Mouse (Mus musculus) olfactory bulb, adult 2 months (tissue): ENCODE data around the gene Naa50.

Experiments used
- CTCF ChIP-seq: fragments of 200-500 bp; IDR thresholded peaks from 2 replicates; pipeline ENCODE4 v1.5.1; 2012; ENCODE audit warnings: low read depth, mild to moderate bottlenecking, low read length, moderate library complexity; ENCODE audit not compliant: insufficient read depth
- POLR2A ChIP-seq: fragments of 200-500 bp; IDR thresholded peaks from 2 replicates; pipeline ENCODE4 v1.6.1; 2012; ENCODE audit warnings: mild to moderate bottlenecking, low read depth, low read length, moderate library complexity; ENCODE audit not compliant: insufficient read depth

GRCm38 (mm10) chr16:44163831-44164230 lies 24.2 kb downstream of the Naa50 start:
- TF ChIP-seq CTCF (no peak), POLR2A (no peak)
